In genomic region chr13:23401683-23402527, GRCm38 (mm10) we compare ENCODE assay signal across 8 mouse cellular contexts. TPM values are rescaled to one million over a fixed set of nuclear protein-coding genes. Genes with fewer than 3 reads are reported as not detected.
DNase-seq lines count a peak whose midpoint lies in the region; ATAC-seq and TF ChIP-seq lines count a peak whose summit lies in the region.

No protein-coding gene starts in this region.

- H3K9ac ChIP-seq in heart, embryonic 13.5 days, result peak overlapping the region; percentile 72
- H3K9ac ChIP-seq in kidney, postnatal 0 days (ENCODE audit: low read depth, low read length), result no peak overlapping the region
- H3K9ac ChIP-seq in liver, embryonic 14.5 days (replicated peaks), result peak overlapping the region; percentile 65

- peaks cover 57% of the 10 kb centered on the region for H3K27me3 ChIP-seq in heart, embryonic 13.5 days (replicated peaks)
- 0 out of 2 replicates have a peak, but pooled peaks cover 10% of the 10 kb centered on the region for H3K27me3 ChIP-seq in kidney, postnatal 0 days (ENCODE audit: insufficient read depth, low read length)
- no peaks in the 10 kb centered on the region; the same call in 1 of the 2 replicates for H3K27me3 ChIP-seq in liver, embryonic 14.5 days (ENCODE audit: control insufficient read depth, insufficient read depth, low read length)
- no peaks in the 10 kb centered on the region for H3K27me3 ChIP-seq in testis, adult 2 months (ENCODE audit: control insufficient read depth, insufficient read depth, low read length)

- peak overlapping the region; percentile 39 for H3K4me3 ChIP-seq in brown adipose tissue, adult 24 weeks (ENCODE audit: insufficient read depth, low read depth, low read length)
- peak overlapping the region; percentile 51 for H3K4me3 ChIP-seq in heart, embryonic 13.5 days
- peak overlapping the region; percentile 31 for H3K4me3 ChIP-seq in kidney, postnatal 0 days (replicated peaks; ENCODE audit: low read depth, low read length)
- H3K4me3 ChIP-seq in liver, embryonic 14.5 days (ENCODE audit: insufficient read depth in 1 of 2, low read depth in 2 of 2, low read length in 2 of 2), result peak overlapping the region; percentile 54 to 58
- no peak overlapping the region for H3K4me3 ChIP-seq in testis, adult 2 months (ENCODE audit: control insufficient read depth, low read depth, low read length)

- no peak for TF ChIP-seq POLR2A in testis, adult 2 months (IDR thresholded peaks at IDR 0.05; ENCODE audit: control insufficient read depth, low read depth, low read length)

- H3K36me3 ChIP-seq in heart, embryonic 13.5 days, result no peaks in the 10 kb centered on the region
- H3K36me3 ChIP-seq in kidney, postnatal 0 days (ENCODE audit: insufficient read depth, low read length), result no peaks in the 10 kb centered on the region
- no peaks in the 10 kb centered on the region for H3K36me3 ChIP-seq in liver, embryonic 14.5 days (replicated peaks; ENCODE audit: control insufficient read depth, insufficient read depth, low read depth)
- H3K36me3 ChIP-seq in testis, adult 2 months (ENCODE audit: control insufficient read depth, insufficient read depth, low read length), result no peaks in the 10 kb centered on the region

- 0 out of 2 replicates have a peak, but pooled peaks cover 3% of the 10 kb centered on the region for H3K9me3 ChIP-seq in heart, embryonic 13.5 days
- no peaks in the 10 kb centered on the region for H3K9me3 ChIP-seq in kidney, postnatal 0 days (replicated peaks; ENCODE audit: low read length)
- H3K9me3 ChIP-seq in liver, embryonic 14.5 days (ENCODE audit: control insufficient read depth, low read length), result no peaks in the 10 kb centered on the region

- peak; percentile 80 for DNase-seq in kidney, postnatal 0 days (ENCODE audit: low spot score)
- DNase-seq in liver, embryonic 14.5 days (ENCODE audit: low read depth in 3 of 3, low spot score in 3 of 3), result peak; percentile 80 to 97 (median 96)
- peak; percentile 86 for DNase-seq in neural tube, embryonic 10.5 days (ENCODE audit: extremely low spot score, low spot score)

- ATAC-seq in CD4-positive, CD25-positive, alpha-beta regulatory T cell, adult 4 months, result peak; percentile 77
- ATAC-seq in erythroid progenitor cell, adult 5-6 weeks (replicated peaks; ENCODE audit: low FRiP score, poor library complexity, severe bottlenecking), result peak; percentile 79
- ATAC-seq in heart, embryonic 13.5 days (ENCODE audit: extremely low read depth, insufficient number of reproducible peaks, low FRiP score, low TSS enrichment), result peak; percentile 63; the same call in 1 of the 2 replicates
- peak; percentile 63; the same call in 1 of the 2 replicates for ATAC-seq in kidney, postnatal 0 days (replicated peaks; ENCODE audit: low FRiP score, low read depth)
- peak; percentile 73 for ATAC-seq in liver, embryonic 14.5 days (ENCODE audit: insufficient read depth)

- TF ChIP-seq EP300 in liver, embryonic 14.5 days (IDR thresholded peaks at IDR 0.05; ENCODE audit: low read depth), result no peak

- 2% methylated on average over 19 of the region's 19 CpGs for WGBS in heart, embryonic 13.5 days
- WGBS in kidney, postnatal 0 days, result 4% methylated on average over 19 of the region's 19 CpGs
- 2% methylated on average over 19 of the region's 19 CpGs for WGBS in liver, embryonic 14.5 days (ENCODE audit: insufficient replicate concordance)

- TF ChIP-seq CTCF in kidney, postnatal 0 days (IDR thresholded peaks at IDR 0.05; ENCODE audit: low read depth), result peak; percentile 85
- peak; percentile 92 for TF ChIP-seq CTCF in liver, embryonic 14.5 days (IDR thresholded peaks at IDR 0.05; ENCODE audit: low read depth)
- TF ChIP-seq CTCF in testis, adult 2 months (IDR thresholded peaks at IDR 0.05; ENCODE audit: control insufficient read depth, insufficient read depth, insufficient replicate concordance, low read depth, low read length), result peak; percentile 36; the same call in 1 of the 2 replicates

- no peaks in the 10 kb centered on the region for H3K4me1 ChIP-seq in brown adipose tissue, adult 24 weeks (ENCODE audit: control insufficient read depth, insufficient read depth, insufficient read length, low read length)
- H3K4me1 ChIP-seq in heart, embryonic 13.5 days, result peaks cover 5% of the 10 kb centered on the region
- H3K4me1 ChIP-seq in kidney, postnatal 0 days (replicated peaks; ENCODE audit: insufficient read depth, low read length), result no peaks in the 10 kb centered on the region; the same call in 1 of the 2 replicates
- H3K4me1 ChIP-seq in liver, embryonic 14.5 days (replicated peaks; ENCODE audit: control insufficient read depth in 2 of 2, insufficient read depth in 2 of 2, low read length in 1 of 2), result peaks cover 3 to 5% of the 10 kb centered on the region in 2 experiments
- peaks cover 2% of the 10 kb centered on the region; the same call in 1 of the 2 replicates for H3K4me1 ChIP-seq in testis, adult 2 months (ENCODE audit: control insufficient read depth, insufficient read depth, low read length)

- peak overlapping the region; percentile 76 for H3K4me2 ChIP-seq in heart, embryonic 13.5 days
- H3K4me2 ChIP-seq in kidney, postnatal 0 days (ENCODE audit: low read length), result peak overlapping the region; percentile 68
- peak overlapping the region; percentile 61 for H3K4me2 ChIP-seq in liver, embryonic 14.5 days (ENCODE audit: low read depth)

- no peak overlapping the region for H3K27ac ChIP-seq in brown adipose tissue, adult 24 weeks (replicated peaks; ENCODE audit: low read depth, low read length)
- no peak overlapping the region for H3K27ac ChIP-seq in heart, embryonic 13.5 days (replicated peaks)
- no peak overlapping the region for H3K27ac ChIP-seq in kidney, postnatal 0 days
- H3K27ac ChIP-seq in liver, embryonic 14.5 days, result no peak overlapping the region
- no peak overlapping the region for H3K27ac ChIP-seq in testis, adult 2 months (ENCODE audit: control insufficient read depth, insufficient read depth, low read depth, low read length)

RNA-seq across cellular contexts. Expression of gene Abt1, which starts 21.8 kb away (rescaled TPM):
- 10 to 100 TPM; 12.4 to 14.5 TPM for polyA plus RNA-seq in CD4-positive, CD25-positive, alpha-beta regulatory T cell, adult 4 months (2017; shearing (Covaris generic))
- 4.4 and 5.0 TPM in 2 replicates for polyA plus RNA-seq in brown adipose tissue, adult 24 weeks (2012; ENCODE audit: insufficient read depth, insufficient read length, missing spikeins)
- 1.1 and 2.1 TPM in 2 replicates for total RNA-seq in erythroid progenitor cell, adult 5-6 weeks (2015; ENCODE audit: low replicate concordance)
- 1.3 and 1.6 TPM in 2 replicates for total RNA-seq in erythroid progenitor cell, adult 5-6 weeks (2017; ENCODE audit: low replicate concordance)
- 8.5 and 8.7 TPM in 2 replicates for polyA plus RNA-seq in heart, embryonic 13.5 days (2015; fragmentation: Nextera tagmentation; extraction: Ambion mirVana)
- polyA plus RNA-seq in kidney, postnatal 0 days (2015; fragmentation: Nextera tagmentation; extraction: Ambion mirVana), result 10.0 and 10.4 TPM in 2 replicates
- polyA plus RNA-seq in liver, embryonic 14.5 days (2012; rRNA removed), result 2.4 and 4.0 TPM in 2 replicates
- polyA plus RNA-seq in liver, embryonic 14.5 days (2014; fragmentation: Nextera tagmentation; extraction: Ambion mirVana), result 5.2 and 5.3 TPM in 2 replicates
- polyA plus RNA-seq in testis, adult 2 months (2012; rRNA removed), result 2.0 TPM in 2 replicates

RNA-seq across cellular contexts. Expression of gene Zfp322a, which starts 32.9 kb away (rescaled TPM):
- 10 to 100 TPM; 29.6 to 34.2 TPM for polyA plus RNA-seq in CD4-positive, CD25-positive, alpha-beta regulatory T cell, adult 4 months (2017; shearing (Covaris generic))
- 10.1 and 12.5 TPM in 2 replicates for polyA plus RNA-seq in brown adipose tissue, adult 24 weeks (2012; ENCODE audit: insufficient read depth, insufficient read length, missing spikeins)
- 4.3 and 15.1 TPM in 2 replicates for total RNA-seq in erythroid progenitor cell, adult 5-6 weeks (2015; ENCODE audit: low replicate concordance)
- 18.7 and 48.1 TPM in 2 replicates for total RNA-seq in erythroid progenitor cell, adult 5-6 weeks (2017; ENCODE audit: low replicate concordance)
- polyA plus RNA-seq in heart, embryonic 13.5 days (2015; fragmentation: Nextera tagmentation; extraction: Ambion mirVana), result 36.7 and 40.7 TPM in 2 replicates
- 34.0 and 37.8 TPM in 2 replicates for polyA plus RNA-seq in kidney, postnatal 0 days (2015; fragmentation: Nextera tagmentation; extraction: Ambion mirVana)
- 3.0 and 5.4 TPM in 2 replicates for polyA plus RNA-seq in liver, embryonic 14.5 days (2012; rRNA removed)
- polyA plus RNA-seq in liver, embryonic 14.5 days (2014; fragmentation: Nextera tagmentation; extraction: Ambion mirVana), result 11.9 and 12.5 TPM in 2 replicates
- polyA plus RNA-seq in testis, adult 2 months (2012; rRNA removed), result 1.1 and 1.8 TPM in 2 replicates

Comparison
In these comparisons a context has a peak if more than half of its experiments do, and no peak if none do; other contexts are left out.
1. CTCF ChIP-seq: peak in every context shown above with its lines; median percentile 92 in liver, embryonic 14.5 days; 85 in kidney, postnatal 0 days; 36 in testis, adult 2 months.